Mouse (Mus musculus): Measurements from ENCODE around the gene Fam178b.

DNA sequence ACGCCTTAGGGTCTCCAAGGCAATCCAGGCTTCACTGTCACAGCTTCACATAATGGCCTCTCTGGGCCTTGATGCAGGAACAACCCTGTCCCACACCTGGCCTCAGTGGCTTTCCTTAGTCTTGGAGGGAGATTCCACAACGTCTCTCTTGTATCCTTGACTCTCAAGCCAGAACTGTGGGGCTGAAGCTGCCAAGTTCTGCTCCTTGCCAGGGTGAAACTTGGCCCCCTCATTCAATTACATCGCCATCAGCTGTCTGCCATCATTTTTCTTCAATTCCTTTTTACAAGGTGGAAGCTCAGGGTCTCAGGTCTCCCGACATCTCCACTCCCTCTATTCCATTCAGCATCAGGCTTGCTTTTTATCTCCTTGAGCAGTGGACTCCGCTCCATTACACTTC lies 27.9 kb downstream of the Fam178b start:
- TF ChIP-seq CTCF (IDR thresholded peaks at IDR 0.05; ENCODE audit: low read depth): no peak
- no peak for TF ChIP-seq EP300 (optimal IDR thresholded peaks at IDR 0.05)
